Mouse (Mus musculus): Measurements from ENCODE around the gene Gcdh. TPM values are rescaled to one million over a fixed set of nuclear protein-coding genes. Genes with fewer than 3 reads are reported as not detected.

Gene Gcdh
- polyA plus RNA-seq, 1 experiment from 2014 or later = 35.5 TPM

DNA sequence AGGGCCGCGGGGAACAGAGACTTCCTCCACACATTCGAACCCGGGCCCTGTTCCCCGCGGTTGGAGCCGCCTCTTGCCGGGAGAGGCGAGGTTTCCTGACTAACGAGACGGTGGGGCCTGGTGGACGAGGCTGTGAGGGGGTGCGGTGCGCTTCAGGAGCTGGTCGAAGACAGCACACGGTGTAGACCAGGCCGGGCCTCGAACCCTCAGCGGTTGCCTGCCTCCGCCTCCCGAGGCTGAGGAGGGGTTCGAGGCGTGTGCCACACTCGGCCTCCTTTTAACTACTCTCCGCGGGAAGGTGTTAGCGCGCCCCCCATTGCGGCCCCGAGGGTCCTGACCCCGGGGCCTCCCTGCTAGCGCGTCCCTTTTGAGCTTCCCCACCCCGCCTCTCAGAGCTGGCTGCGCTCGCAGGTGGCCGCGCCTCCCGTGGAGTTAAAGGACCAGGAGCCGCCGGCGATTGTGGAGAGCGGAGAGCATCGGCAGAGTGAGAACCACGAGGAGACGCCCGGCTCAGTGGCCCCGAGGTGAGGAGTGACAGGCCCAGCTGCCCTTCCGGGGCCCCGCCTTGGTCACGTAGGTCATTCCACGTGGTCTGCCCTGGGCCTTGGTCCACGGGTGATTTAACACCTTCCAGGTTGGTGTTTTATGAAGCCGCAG is 21.3 kb downstream of the Gcdh start:
- H3K27me3 ChIP-seq (replicated peaks) = peaks cover 4% of the 10 kb centered on the region; the same call in 1 of the 2 replicates
- 2% methylated on average over 53 of the region's 54 CpGs for WGBS
- H3K36me3 ChIP-seq = peaks cover 27% of the 10 kb centered on the region
- H3K4me1 ChIP-seq (replicated peaks) = peaks cover 15% of the 10 kb centered on the region
- H3K9ac ChIP-seq = peak overlapping the region; percentile 70
- peak overlapping the region; percentile 52 for H3K4me3 ChIP-seq
- H3K4me2 ChIP-seq = peak overlapping the region; percentile 95
- H3K9me3 ChIP-seq (replicated peaks) = no peaks in the 10 kb centered on the region
- ATAC-seq (ENCODE audit: insufficient number of reproducible peaks, low FRiP score) = peak; percentile 57
- H3K27ac ChIP-seq (ENCODE audit: poor library complexity, severe bottlenecking) = no peak overlapping the region

DNA sequence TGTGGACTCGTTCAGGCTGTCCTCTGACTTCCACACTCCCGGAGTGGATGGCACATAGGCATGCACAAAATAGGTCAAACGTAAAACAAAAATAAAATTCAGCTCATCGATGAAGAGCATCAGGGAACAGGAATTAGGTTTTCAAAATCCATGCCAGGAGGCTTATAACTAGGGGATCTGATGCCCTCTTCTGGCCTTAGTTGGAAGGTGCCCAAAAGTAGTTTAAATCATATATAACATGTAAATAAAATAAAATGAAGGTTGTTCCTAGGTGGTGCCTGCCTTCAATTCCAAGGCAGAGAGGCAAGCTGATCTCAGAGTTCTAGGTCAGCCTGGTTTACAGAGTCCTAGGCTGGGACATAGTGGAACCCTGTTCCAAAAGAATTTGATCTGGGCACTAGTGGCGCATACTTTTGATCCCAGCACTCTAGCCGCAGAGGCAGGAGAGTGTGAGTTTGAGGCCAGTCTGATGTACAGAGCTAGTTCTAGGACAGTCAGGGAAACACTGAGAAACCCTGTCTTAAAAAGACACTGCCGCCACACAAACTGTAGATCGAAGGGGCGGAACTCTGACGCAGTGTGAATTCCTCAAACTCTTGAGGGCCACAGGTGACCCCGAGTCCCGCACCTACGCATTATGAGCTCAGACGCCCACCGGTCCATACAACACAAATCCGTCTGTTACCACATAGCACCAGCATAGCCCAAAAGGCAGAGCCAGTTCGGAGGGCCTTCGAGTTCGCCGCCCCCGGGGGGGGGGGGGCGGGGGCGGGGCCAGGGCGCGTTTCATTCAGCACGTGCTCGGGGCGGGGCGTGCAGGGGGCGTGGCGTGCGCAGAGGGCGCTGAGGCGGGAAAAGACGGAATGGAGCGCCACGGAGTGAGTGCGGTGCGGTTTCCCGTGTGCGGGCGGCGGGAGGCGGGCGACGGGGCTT is 22.1 kb downstream of the Gcdh start, which contains the start of gene Syce2:
Gene Syce2, plus strand, starts transcription at position 736 of the 933 bp plus-strand sequence.
- Histone ChIP-seq H3K4me2 (peak within 1 kb of the TSS; percentile 95), H3K4me1 (replicated peaks) (peaks cover 15% of the 10 kb centered on the region), H3K27me3 (replicated peaks) (peaks cover 4% of the 10 kb centered on the region; the same call in 1 of the 2 replicates), H3K27ac (ENCODE audit: poor library complexity, severe bottlenecking) (no peak within 1 kb of the TSS), H3K9ac (peak within 1 kb of the TSS; percentile 70), H3K9me3 (replicated peaks) (no peaks in the 10 kb centered on the region), H3K36me3 (peaks cover 35% of the 10 kb centered on the region), H3K4me3 (peak within 1 kb of the TSS; percentile 52)
- ATAC-seq (ENCODE audit: insufficient number of reproducible peaks, low FRiP score) = peak; percentile 80
- 12% methylated on average over 45 of the region's 46 CpGs for WGBS

DNA sequence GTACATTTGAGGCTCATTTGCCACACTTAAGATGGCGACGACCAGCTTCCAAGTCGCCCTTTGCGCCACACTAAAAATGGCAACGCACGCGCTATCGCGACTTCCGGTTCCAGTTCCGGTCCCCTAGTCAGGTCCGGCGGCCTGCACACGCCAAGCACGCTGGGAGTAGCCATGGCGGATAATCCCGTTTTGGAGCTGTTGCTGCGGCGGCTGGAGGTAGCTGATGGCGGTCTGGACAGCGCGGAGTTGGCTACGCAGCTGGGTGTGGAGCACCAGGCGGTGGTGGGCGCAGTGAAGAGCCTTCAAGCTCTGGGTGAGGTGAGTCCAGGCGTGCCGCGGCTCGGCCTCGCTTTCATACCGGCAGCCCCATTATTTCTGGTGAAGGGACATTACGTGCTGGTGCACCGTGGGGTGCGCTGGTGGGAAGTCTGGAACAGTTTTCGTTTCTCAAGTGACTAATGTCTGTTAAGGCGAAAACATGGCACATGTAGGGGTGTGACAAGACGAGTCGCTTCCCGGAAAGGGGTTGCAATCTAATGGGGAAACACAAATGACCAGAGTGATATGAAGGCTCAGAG is 36.8 kb downstream of the Gcdh start, which contains the start of gene Farsa:
Gene Farsa, plus strand, starts transcription at position 126 of the 578 bp plus-strand sequence.
- Histone ChIP-seq H3K36me3 (peaks cover 30% of the 10 kb centered on the region), H3K9ac (peak within 1 kb of the TSS; percentile 94), H3K4me3 (peak within 1 kb of the TSS; percentile 94), H3K27me3 (replicated peaks) (no peaks in the 10 kb centered on the region), H3K4me2 (peak within 1 kb of the TSS; percentile 94), H3K9me3 (replicated peaks) (no peaks in the 10 kb centered on the region), H3K4me1 (replicated peaks) (peaks cover 12% of the 10 kb centered on the region), H3K27ac (ENCODE audit: poor library complexity, severe bottlenecking) (peak within 1 kb of the TSS; percentile 76)
- ATAC-seq (ENCODE audit: insufficient number of reproducible peaks, low FRiP score) = peak; percentile 89
- WGBS = under 1% methylated on average over 39 of the region's 39 CpGs

DNA sequence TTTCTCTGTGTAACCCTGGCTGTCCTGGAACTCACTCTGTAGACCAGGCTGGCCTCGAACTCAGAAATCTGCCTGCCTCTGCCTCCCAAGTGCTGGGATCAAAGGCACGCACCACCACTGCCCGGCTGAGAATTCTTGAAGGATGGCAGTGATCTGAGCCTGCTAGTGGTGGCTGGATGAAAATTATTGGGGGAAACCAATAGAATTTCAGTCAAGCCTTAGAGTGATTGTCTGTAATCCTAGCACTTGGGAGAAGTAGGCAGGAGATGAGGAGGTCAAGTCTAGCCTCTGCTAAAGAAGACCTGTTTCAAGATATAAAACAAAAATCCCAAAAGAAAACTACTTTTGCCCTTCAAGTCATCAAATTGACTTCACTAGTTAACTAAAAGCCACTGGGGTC is 37.3 kb downstream of the Gcdh start:
- H3K9ac ChIP-seq = no peak overlapping the region
- H3K4me1 ChIP-seq (replicated peaks) = peaks cover 12% of the 10 kb centered on the region
- peak; percentile 2; the same call in 1 of the 2 replicates for ATAC-seq (ENCODE audit: insufficient number of reproducible peaks, low FRiP score)
- peak overlapping the region; percentile 94; the same call in 1 of the 2 replicates for H3K4me3 ChIP-seq
- WGBS = 89% methylated on average over 3 of the region's 3 CpGs
- peak overlapping the region; percentile 94; the same call in 1 of the 2 replicates for H3K4me2 ChIP-seq
- H3K27ac ChIP-seq (ENCODE audit: poor library complexity, severe bottlenecking) = no peak overlapping the region
- no peaks in the 10 kb centered on the region for H3K9me3 ChIP-seq (replicated peaks)
- H3K36me3 ChIP-seq = peaks cover 25% of the 10 kb centered on the region
- no peaks in the 10 kb centered on the region for H3K27me3 ChIP-seq (replicated peaks)

DNA sequence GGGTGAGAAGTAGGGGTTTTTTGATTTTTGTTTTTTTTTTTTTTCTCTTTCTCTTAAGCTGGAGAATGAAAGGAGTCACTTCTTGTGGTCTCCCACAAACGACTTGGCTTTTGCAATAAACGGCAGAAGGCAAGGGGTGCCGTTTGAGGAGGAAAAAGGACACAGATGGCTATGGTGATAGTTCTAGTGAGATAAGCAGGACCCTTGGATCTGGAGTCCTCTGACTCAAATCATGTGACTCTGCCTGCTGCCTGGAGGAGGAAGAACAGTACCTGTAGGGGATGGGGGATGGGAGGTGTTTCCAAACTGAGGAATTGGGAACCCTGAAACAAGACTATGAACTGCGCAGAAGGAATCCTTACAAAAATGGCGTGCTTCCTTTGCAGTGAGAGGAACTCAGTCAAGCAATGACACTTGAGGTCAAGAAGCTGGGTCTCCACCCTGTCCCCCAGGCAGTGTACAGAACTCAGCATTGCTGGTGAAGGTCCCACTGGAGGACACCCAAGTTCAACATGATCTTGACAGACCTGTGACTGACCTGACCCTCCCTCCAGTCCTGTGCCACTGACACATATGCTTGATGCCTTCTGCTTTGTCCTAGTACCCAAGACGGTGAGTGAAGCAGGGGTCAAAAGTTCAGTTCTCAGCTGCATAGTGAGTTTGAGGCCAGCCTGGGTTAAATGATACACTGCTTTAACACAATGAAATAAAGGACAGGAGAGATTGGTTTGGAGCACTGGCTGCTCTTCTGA is 45.9 kb downstream of the Gcdh start:
- H3K9ac ChIP-seq = peak overlapping the region; percentile 79
- peaks cover 25% of the 10 kb centered on the region for H3K36me3 ChIP-seq
- 36% methylated on average over 6 of the region's 6 CpGs for WGBS

DNA sequence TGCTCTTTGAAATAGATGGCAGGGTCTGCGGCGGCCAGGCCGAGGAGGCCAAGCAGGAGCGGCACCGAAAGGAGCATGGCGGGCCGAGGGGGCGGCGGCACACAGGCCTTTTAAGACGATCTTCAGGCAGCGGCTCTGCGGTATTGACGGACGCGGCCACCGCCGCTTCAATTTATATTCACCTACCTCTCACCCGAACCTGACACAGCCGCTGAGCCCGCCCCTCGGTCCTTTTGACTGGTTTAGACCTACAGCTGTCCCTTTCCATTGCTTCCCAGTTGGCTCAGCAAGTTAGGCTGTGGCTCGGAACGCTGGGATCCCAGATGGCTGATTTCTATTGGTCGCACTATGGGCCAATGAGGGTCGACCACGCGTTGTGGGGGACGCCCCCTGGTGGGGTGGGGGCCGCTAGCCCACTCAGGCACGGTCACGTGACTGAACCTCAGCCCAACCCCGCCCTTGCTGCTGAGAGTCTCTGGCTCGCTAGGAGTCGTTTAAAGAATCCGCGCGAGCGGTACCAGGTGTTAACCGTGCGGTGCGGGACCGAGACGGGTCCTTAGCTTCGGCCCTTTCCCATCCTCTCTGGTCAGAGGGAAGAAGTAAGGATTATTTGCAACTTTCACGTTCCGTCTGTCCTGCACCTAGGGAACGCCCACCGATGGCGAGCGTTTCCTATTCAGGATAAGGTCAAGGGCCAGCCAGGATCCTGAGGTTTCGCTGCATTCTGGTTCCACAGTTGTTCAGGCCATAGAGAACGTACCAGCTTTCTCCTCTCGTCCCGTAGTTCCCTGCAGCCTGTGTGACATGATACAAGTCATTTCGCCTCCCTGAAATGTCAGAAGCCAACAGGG is 46.8 kb downstream of the Gcdh start, which contains the start of gene Calr:
Gene Calr, minus strand, starts transcription at position 213 of the 851 bp plus-strand sequence.
- peak within 1 kb of the TSS; percentile 87 for H3K4me2 ChIP-seq
- H3K4me1 ChIP-seq (replicated peaks) = peaks cover 28% of the 10 kb centered on the region
- no peaks in the 10 kb centered on the region for H3K27me3 ChIP-seq (replicated peaks)
- H3K9ac ChIP-seq = peak within 1 kb of the TSS; percentile 96
- H3K36me3 ChIP-seq = peaks cover 34% of the 10 kb centered on the region
- peak within 1 kb of the TSS; percentile 91 for H3K27ac ChIP-seq (ENCODE audit: poor library complexity, severe bottlenecking)
- no peaks in the 10 kb centered on the region for H3K9me3 ChIP-seq (replicated peaks)
- WGBS = under 1% methylated on average over 55 of the region's 55 CpGs
- peak; percentile 99 for ATAC-seq (ENCODE audit: insufficient number of reproducible peaks, low FRiP score)
- peak within 1 kb of the TSS; percentile 91 for H3K4me3 ChIP-seq

More for the DNA sequence above, 45.9 kb downstream of the Gcdh start:
- peak overlapping the region; percentile 91 for H3K4me3 ChIP-seq
- H3K4me1 ChIP-seq (replicated peaks) = peaks cover 28% of the 10 kb centered on the region
- H3K27me3 ChIP-seq (replicated peaks) = no peaks in the 10 kb centered on the region
- H3K4me2 ChIP-seq = peak overlapping the region; percentile 87
- peak overlapping the region; percentile 91 for H3K27ac ChIP-seq (ENCODE audit: poor library complexity, severe bottlenecking)
- no peaks in the 10 kb centered on the region for H3K9me3 ChIP-seq (replicated peaks)
- no peak for ATAC-seq (ENCODE audit: insufficient number of reproducible peaks, low FRiP score)

DNA sequence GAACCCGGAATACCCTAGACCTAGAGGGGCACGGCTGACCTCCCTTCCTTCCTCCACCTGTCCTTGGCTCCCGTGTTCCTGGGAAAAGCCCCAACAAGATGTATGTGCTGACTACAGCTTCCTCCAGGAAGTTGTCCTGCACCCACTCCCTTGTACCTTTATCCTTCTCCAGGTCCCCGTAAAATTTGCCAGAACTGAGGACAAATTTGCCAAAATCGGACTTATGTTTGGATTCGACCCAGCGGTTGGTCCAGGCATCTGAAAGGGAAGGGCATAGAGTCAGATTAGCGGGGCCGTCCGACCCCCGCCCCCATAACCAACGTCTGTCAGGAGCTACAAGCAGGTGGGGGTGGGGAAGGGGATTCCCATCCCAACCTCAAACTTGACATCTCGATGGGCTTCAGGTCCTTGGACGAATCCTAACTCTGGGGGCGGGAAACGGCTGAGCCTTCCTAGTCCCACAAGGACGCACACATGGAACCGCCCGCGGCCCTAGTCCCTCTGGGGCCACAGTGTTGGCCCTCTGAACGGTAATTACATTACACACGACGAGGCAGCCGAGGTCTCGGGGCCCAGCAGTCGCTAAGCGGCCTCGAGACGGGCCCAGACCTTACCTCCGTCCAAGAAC is 47.5 kb downstream of the Gcdh start:
- 0% methylated on average over 30 of the region's 30 CpGs for WGBS
- Histone ChIP-seq H3K27me3 (replicated peaks) (no peaks in the 10 kb centered on the region), H3K27ac (ENCODE audit: poor library complexity, severe bottlenecking) (peak overlapping the region; percentile 81), H3K36me3 (peaks cover 41% of the 10 kb centered on the region), H3K4me3 (peak overlapping the region; percentile 91), H3K9ac (peak overlapping the region; percentile 96), H3K4me1 (replicated peaks) (peaks cover 28% of the 10 kb centered on the region), H3K4me2 (peak overlapping the region; percentile 72), H3K9me3 (replicated peaks) (no peaks in the 10 kb centered on the region)
- peak; percentile 13 for ATAC-seq (ENCODE audit: insufficient number of reproducible peaks, low FRiP score)

DNA sequence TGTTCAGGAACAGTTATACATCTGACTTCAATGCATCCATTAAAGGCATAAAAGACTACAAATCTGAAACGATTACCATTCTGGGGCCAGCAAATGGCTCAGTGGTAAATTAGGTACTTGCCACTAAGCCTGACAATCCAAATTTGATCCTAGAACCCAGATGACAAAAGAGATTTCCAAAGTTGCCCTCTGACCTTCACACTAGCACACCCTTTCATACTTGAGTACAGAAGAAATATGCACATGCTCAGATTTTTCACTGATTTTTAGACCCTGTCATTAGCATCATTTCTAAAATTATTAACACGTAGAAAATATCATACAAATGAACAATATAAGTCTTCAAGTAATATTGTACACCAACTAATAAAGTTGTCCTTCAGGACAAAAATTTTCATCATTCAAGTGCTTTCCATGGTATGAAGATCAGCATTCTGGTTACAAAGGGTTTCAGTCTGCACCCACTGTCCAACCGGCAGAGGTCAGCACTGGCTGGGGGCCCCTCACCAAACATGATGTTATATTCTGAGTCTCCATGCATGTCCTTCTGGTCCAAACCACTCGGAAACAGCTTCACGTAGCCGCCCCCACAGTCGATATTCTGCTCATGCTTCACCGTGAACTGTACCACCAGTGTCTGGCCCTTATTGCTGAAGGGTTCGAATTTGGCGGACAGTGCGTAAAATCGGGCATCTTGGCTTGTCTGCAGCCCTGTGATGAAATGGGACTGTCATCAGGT is 48.2 kb downstream of the Gcdh start:
- Histone ChIP-seq H3K9ac (peak overlapping the region; percentile 96), H3K9me3 (replicated peaks) (no peaks in the 10 kb centered on the region), H3K4me1 (replicated peaks) (peaks cover 28% of the 10 kb centered on the region), H3K27ac (ENCODE audit: poor library complexity, severe bottlenecking) (peak overlapping the region; percentile 81), H3K36me3 (peaks cover 41% of the 10 kb centered on the region), H3K4me2 (peak overlapping the region; percentile 72), H3K4me3 (peak overlapping the region; percentile 91), H3K27me3 (replicated peaks) (no peaks in the 10 kb centered on the region)
- no peak for ATAC-seq (ENCODE audit: insufficient number of reproducible peaks, low FRiP score)
- 13% methylated on average over 12 of the region's 12 CpGs for WGBS

Measured in heart, embryonic 12.5 days (tissue).